Mouse (Mus musculus) intestine, embryonic 16.5 days (tissue): Measurements from ENCODE around the gene Olfr450. TPM values are rescaled to one million over a fixed set of nuclear protein-coding genes. Genes with fewer than 3 reads are reported as not detected.

Experiments
- ATAC-seq: fragments of 200-750 bp; cut with Nextera tagmentation; 2 replicates; pipeline ENCODE4 v1.8.0; 2017; ENCODE audit warnings: moderate TSS enrichment, moderate library complexity
- H3K27ac ChIP-seq: fragments of 300-500 bp; sonication (generic); 2 replicates; pipeline ENCODE4 v1.5.1; 2014; ENCODE audit warnings: mild to moderate bottlenecking, low read length
- H3K27me3 ChIP-seq: fragments of 300-500 bp; sonication (generic); replicated peaks from 2 replicates; pipeline ENCODE4 v1.6.1; 2014; ENCODE audit warnings: low read length, control low read depth, mixed read lengths; ENCODE audit not compliant: control insufficient read depth, insufficient read depth
- H3K36me3 ChIP-seq: fragments of 300-500 bp; sonication (generic); 2 replicates; pipeline ENCODE4 v1.6.1; 2014; ENCODE audit warnings: low read length, control low read depth; ENCODE audit not compliant: control insufficient read depth, insufficient read depth
- H3K4me1 ChIP-seq: fragments of 300-500 bp; sonication (generic); 2 replicates; pipeline ENCODE4 v1.6.1; 2014; ENCODE audit warnings: low read length, control low read depth, mixed read lengths; ENCODE audit not compliant: control insufficient read depth, insufficient read depth
- H3K4me2 ChIP-seq: fragments of 300-500 bp; sonication (generic); 2 replicates; pipeline ENCODE4 v1.6.1; 2014; ENCODE audit warnings: low read depth, low read length, control low read depth
- H3K4me3 ChIP-seq: fragments of 300-500 bp; sonication (generic); 2 replicates; pipeline ENCODE4 v1.5.1; 2014; ENCODE audit warnings: mild to moderate bottlenecking, low read length
- H3K9ac ChIP-seq: fragments of 300-500 bp; sonication (generic); 2 replicates; pipeline ENCODE4 v1.6.1; 2014; ENCODE audit warnings: low read depth, low read length
- H3K9me3 ChIP-seq: fragments of 300-500 bp; sonication (generic); 2 replicates; pipeline ENCODE4 v1.6.1; 2016; ENCODE audit warnings: low read length, control low read depth; ENCODE audit not compliant: control insufficient read depth
- WGBS: fragments of 180-500 bp; shearing (Covaris S2); extraction: QIAGEN DNeasy Blood & Tissue Kit; methylation state at CpG from one replicate; pipeline ENCODE4 v1.1.7; 2014; 5-methylcytosine and 5-hydroxymethylcytosine counted together
- polyA plus RNA-seq: library from polyadenylated mRNA; unstranded; fragments of >200 nt; fragmentation: Nextera tagmentation; extraction: Ambion mirVana; gene quantifications from 2 replicates; pipeline ENCODE4 v1.2.1, GENCODE M21; 2015

The Olfr450 gene
- polyA plus RNA-seq, result not detected in 2 replicates

GRCm38 (mm10) chr6:42811639-42812038, at the start of gene Olfr450:
TSS of gene Olfr450 (plus strand) at chr6:42811939.
- H3K9me3 ChIP-seq, result no peaks in the 10 kb centered on the region
- H3K27ac ChIP-seq, result no peak within 1 kb of the TSS
- no peaks in the 10 kb centered on the region for H3K36me3 ChIP-seq
- ATAC-seq, result no peak
- no peaks in the 10 kb centered on the region for H3K4me1 ChIP-seq
- no peak within 1 kb of the TSS for H3K4me2 ChIP-seq
- H3K4me3 ChIP-seq, result no peak within 1 kb of the TSS
- no peaks in the 10 kb centered on the region for H3K27me3 ChIP-seq
- no peak within 1 kb of the TSS for H3K9ac ChIP-seq
- 77% methylated on average over 1 of the region's 1 CpGs for WGBS

GRCm38 (mm10) chr6:42777066-42777465, 34.7 kb upstream of the Olfr450 start:
- H3K4me3 ChIP-seq, result no peak overlapping the region
- H3K9me3 ChIP-seq, result no peaks in the 10 kb centered on the region
- no peak overlapping the region for H3K9ac ChIP-seq
- WGBS, result 94% methylated on average over 1 of the region's 1 CpGs
- no peak overlapping the region for H3K4me2 ChIP-seq
- no peaks in the 10 kb centered on the region for H3K36me3 ChIP-seq
- no peak overlapping the region for H3K27ac ChIP-seq
- no peaks in the 10 kb centered on the region for H3K27me3 ChIP-seq
- no peak for ATAC-seq
- H3K4me1 ChIP-seq, result no peaks in the 10 kb centered on the region

DNA sequence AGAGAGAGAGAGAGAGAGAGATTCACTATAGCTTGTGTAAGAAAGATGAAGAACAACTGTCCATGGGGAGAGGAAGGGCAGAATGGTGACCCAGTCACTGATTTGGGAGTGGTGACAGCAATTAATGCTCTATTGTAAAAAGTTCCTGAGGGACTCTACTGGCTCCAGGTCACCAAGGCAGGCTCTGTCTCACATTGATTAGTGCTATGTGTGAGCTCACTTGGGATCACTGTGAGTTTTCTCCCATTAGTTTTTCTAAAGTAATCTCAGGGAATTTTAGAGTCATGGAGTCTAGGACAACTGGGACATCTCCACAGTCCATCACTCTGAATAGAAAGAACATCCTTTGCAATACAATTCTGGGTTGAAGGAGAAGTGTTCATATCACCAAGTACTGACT, 26.9 kb upstream of the Olfr450 start, which contains the start of gene Olfr452:
TSS of gene Olfr452 (plus strand) at position 301 of the 400 bp plus-strand sequence.
- no peaks in the 10 kb centered on the region for H3K9me3 ChIP-seq
- no peaks in the 10 kb centered on the region for H3K4me1 ChIP-seq
- H3K4me2 ChIP-seq, result no peak within 1 kb of the TSS
- no peaks in the 10 kb centered on the region for H3K27me3 ChIP-seq
- H3K4me3 ChIP-seq, result no peak within 1 kb of the TSS
- H3K27ac ChIP-seq, result no peak within 1 kb of the TSS
- H3K9ac ChIP-seq, result no peak within 1 kb of the TSS
- no peaks in the 10 kb centered on the region for H3K36me3 ChIP-seq
- no peak for ATAC-seq

DNA sequence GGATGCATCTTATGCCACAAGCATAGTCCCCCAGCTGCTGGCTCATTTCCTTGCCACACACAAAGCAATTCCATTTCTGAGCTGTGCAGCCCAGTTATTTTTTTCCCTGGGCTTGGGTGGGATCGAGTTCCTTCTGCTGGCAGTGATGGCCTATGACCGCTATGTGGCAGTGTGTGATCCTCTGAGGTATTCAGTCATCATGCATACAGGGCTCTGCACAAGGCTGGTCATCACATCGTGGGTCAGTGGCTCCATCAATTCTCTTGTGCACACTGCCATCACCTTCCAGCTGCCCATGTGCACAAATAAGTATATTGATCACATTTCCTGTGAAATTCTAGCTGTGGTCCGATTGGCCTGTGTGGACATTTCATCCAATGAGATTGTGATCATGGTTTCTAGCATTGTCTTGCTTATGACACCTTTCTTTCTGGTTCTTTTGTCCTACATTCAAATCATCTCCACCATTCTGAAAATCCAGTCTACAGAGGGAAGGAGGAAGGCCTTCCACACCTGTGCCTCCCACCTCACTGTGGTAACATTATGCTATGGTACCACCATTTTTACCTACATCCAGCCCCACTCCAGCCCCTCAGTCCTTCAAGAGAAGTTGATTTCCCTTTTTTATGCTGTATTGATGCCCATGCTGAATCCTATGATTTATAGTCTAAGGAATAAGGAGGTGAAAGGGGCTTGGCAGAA, 21.3 kb upstream of the Olfr450 start:
- Histone ChIP-seq H3K9ac (no peak overlapping the region), H3K27ac (no peak overlapping the region), H3K9me3 (no peaks in the 10 kb centered on the region), H3K4me2 (no peak overlapping the region), H3K36me3 (no peaks in the 10 kb centered on the region), H3K27me3 (no peaks in the 10 kb centered on the region), H3K4me1 (no peaks in the 10 kb centered on the region), H3K4me3 (no peak overlapping the region)
- WGBS, result 37% methylated on average over 4 of the region's 4 CpGs
- ATAC-seq, result no peak

DNA sequence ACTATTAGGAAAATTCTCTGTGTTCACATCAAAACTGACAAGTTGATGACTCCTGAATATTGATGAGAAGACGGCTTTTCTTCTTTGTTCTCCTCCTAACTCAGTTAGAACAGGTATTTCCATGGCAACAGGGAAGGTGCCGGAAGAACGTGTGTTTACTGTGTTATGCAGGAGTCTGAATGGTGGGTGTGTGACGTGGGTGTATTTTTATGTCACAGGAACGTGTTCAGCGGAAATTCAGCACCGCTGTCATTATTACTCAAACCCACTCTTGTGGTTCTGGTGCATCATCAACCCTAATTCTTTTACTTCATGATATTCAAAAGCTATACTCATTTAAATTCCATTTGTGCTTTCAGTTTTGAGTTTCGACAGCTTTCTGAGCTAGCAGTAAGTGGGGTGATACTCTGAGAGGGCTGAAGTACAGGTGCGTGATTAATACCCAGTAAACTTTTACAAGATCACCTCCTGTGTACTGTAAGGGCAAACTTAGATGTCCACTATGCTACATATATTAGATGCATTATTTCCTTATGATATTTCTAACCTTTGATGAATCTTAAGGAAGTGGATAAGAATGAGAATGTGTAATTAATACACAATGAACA, 20.7 kb upstream of the Olfr450 start:
- H3K36me3 ChIP-seq, result no peaks in the 10 kb centered on the region
- no peak for ATAC-seq
- H3K9ac ChIP-seq, result no peak overlapping the region
- WGBS, result 78% methylated on average over 9 of the region's 9 CpGs
- H3K27ac ChIP-seq, result no peak overlapping the region
- H3K4me1 ChIP-seq, result no peaks in the 10 kb centered on the region
- H3K9me3 ChIP-seq, result no peaks in the 10 kb centered on the region
- no peak overlapping the region for H3K4me3 ChIP-seq
- no peak overlapping the region for H3K4me2 ChIP-seq
- H3K27me3 ChIP-seq, result no peaks in the 10 kb centered on the region

- WGBS, result 77% methylated on average over 3 of the region's 3 CpGs
- H3K4me1 ChIP-seq, result no peaks in the 10 kb centered on the region
- no peak for ATAC-seq
- no peak overlapping the region for H3K9ac ChIP-seq
- H3K4me3 ChIP-seq, result no peak overlapping the region
- H3K27me3 ChIP-seq, result no peaks in the 10 kb centered on the region
- no peaks in the 10 kb centered on the region for H3K36me3 ChIP-seq
- H3K9me3 ChIP-seq, result no peaks in the 10 kb centered on the region
- H3K27ac ChIP-seq, result no peak overlapping the region
- no peak overlapping the region for H3K4me2 ChIP-seq
Measured at GRCm38 (mm10) chr6:42794982-42795381, 16.8 kb upstream of the Olfr450 start.

DNA sequence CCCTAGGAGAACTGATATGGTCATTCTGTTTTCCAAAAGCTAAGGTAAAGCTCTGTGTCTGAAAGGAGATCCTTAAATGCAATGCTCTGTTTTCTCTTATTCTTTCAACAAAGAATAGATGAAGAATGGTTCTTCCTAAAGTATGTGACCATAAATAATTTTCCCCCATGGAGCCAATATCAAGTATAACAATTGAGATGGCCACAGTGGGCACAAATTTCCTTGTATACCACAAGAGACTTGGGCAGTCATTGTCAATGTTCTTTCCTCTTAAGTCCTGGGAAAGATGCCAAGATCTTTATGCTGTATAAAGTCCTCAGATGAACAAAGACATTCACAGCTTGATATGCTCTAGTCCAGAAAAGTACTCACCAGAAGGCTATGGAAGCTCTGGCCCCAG, 22.3 kb downstream of the Olfr450 start, which contains the start of gene Olfr449:
TSS of gene Olfr449 (plus strand) at position 301 of the 400 bp plus-strand sequence.
- no peak within 1 kb of the TSS for H3K4me2 ChIP-seq
- no peak for ATAC-seq
- H3K9me3 ChIP-seq, result no peaks in the 10 kb centered on the region
- no peak within 1 kb of the TSS for H3K4me3 ChIP-seq
- no peak within 1 kb of the TSS for H3K9ac ChIP-seq
- no peaks in the 10 kb centered on the region for H3K36me3 ChIP-seq
- no peak within 1 kb of the TSS for H3K27ac ChIP-seq
- no peaks in the 10 kb centered on the region for H3K4me1 ChIP-seq
- H3K27me3 ChIP-seq, result no peaks in the 10 kb centered on the region

DNA sequence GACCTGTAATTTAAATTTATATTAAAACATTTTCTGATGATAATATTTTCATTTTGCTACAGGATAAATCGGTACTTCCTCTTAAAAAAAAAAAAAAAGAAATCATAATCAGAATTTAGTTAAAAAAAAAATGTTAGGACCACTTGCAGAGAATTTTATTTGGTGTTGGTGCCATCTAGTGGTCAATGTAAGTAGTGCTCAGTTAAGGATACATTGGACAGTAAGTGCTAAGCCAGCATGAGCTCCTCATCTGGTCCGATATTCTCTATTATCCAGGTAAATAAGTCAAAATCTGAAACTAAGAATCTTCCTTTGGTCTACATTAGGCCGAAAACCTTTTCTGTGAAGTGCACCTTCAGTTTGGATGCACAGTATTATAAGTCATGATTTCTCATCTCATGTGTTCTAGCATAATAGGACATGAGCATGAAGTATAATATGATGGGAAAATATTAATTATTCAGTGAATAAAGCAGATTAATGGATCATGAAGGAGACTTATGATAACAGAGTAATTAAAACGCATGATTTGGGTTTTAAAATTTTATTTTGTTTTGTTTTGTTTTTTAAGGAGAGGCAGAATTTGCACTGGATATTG, 48.6 kb downstream of the Olfr450 start:
- H3K27me3 ChIP-seq, result no peaks in the 10 kb centered on the region
- no peak overlapping the region for H3K4me3 ChIP-seq
- H3K4me2 ChIP-seq, result no peak overlapping the region
- no peak overlapping the region for H3K27ac ChIP-seq
- H3K9ac ChIP-seq, result no peak overlapping the region
- no peaks in the 10 kb centered on the region for H3K4me1 ChIP-seq
- WGBS, result 11% methylated on average over 4 of the region's 4 CpGs
- ATAC-seq, result no peak; the same call in 1 of the 2 replicates
- no peaks in the 10 kb centered on the region for H3K36me3 ChIP-seq
- no peaks in the 10 kb centered on the region for H3K9me3 ChIP-seq
